In genomic region chr7:37342613-37343012, GRCm38 (mm10) we compare ENCODE assay signal across 9 mouse cellular contexts.
A peak's percentile ranks its signal among the peaks of the same experiment; 100 is the strongest.
DNase-seq lines count a peak whose midpoint lies in the region; ATAC-seq lines count a peak whose summit lies in the region.
"Had no signal": no experiment of that assay in that cellular context is flagged by ENCODE, and none has a peak within 500 bp of the region (broad histone marks: within the 10 kb centered on the region; RNA-seq: fewer than 3 reads in every experiment).

No protein-coding gene starts in this region.

- H3K4me2 ChIP-seq in heart, embryonic 16.5 days (ENCODE audit: low read depth, low read length), result peak overlapping the region; percentile 63
- H3K4me2 ChIP-seq in forebrain, embryonic 14.5 days (ENCODE audit: low read length), result peak overlapping the region; percentile 67

- WGBS in heart, embryonic 16.5 days, result 18% methylated on average over 11 of the region's 11 CpGs
- 15% methylated on average over 11 of the region's 11 CpGs for WGBS in forebrain, embryonic 14.5 days
- WGBS in midbrain, embryonic 10.5 days, result 27% methylated on average over 11 of the region's 11 CpGs

- H3K4me1 ChIP-seq in heart, embryonic 16.5 days (ENCODE audit: control insufficient read depth, insufficient read depth, low read length), result no peaks in the 10 kb centered on the region
- H3K4me1 ChIP-seq in forebrain, embryonic 14.5 days (ENCODE audit: control insufficient read depth, insufficient read depth, low read length), result peaks cover 28% of the 10 kb centered on the region
- peaks cover 34% of the 10 kb centered on the region for H3K4me1 ChIP-seq in midbrain, embryonic 10.5 days

- no peak overlapping the region for H3K9ac ChIP-seq in heart, embryonic 16.5 days (ENCODE audit: low read length)
- peak overlapping the region; percentile 63 for H3K9ac ChIP-seq in forebrain, embryonic 14.5 days (ENCODE audit: low read length)

- ATAC-seq in heart, embryonic 16.5 days (replicated peaks; ENCODE audit: extremely low read depth, insufficient read depth, low FRiP score), result no peak
- ATAC-seq in forebrain, embryonic 14.5 days, result peak; percentile 13
- ATAC-seq in activated CD4-positive, CD25-positive, alpha-beta regulatory T cell, adult 4 months, result no peak

- peaks cover 35% of the 10 kb centered on the region for H3K27me3 ChIP-seq in heart, embryonic 16.5 days (ENCODE audit: control insufficient read depth, insufficient read depth, low read length)
- no peaks in the 10 kb centered on the region for H3K27me3 ChIP-seq in forebrain, embryonic 14.5 days (replicated peaks; ENCODE audit: control insufficient read depth, insufficient read depth, low read length)
- peaks cover 72% of the 10 kb centered on the region for H3K27me3 ChIP-seq in midbrain, embryonic 10.5 days (ENCODE audit: low read depth, poor library complexity, severe bottlenecking)

- H3K9me3 ChIP-seq in heart, embryonic 16.5 days (replicated peaks; ENCODE audit: control insufficient read depth, low read length), result no peaks in the 10 kb centered on the region
- no peaks in the 10 kb centered on the region for H3K9me3 ChIP-seq in forebrain, embryonic 14.5 days (replicated peaks; ENCODE audit: control insufficient read depth, low read length)
- H3K9me3 ChIP-seq in midbrain, embryonic 10.5 days (replicated peaks), result no peaks in the 10 kb centered on the region

- no peaks in the 10 kb centered on the region for H3K36me3 ChIP-seq in heart, embryonic 16.5 days (ENCODE audit: control insufficient read depth, insufficient read depth)
- no peaks in the 10 kb centered on the region for H3K36me3 ChIP-seq in forebrain, embryonic 14.5 days (ENCODE audit: control insufficient read depth, insufficient read depth, low read length)
- H3K36me3 ChIP-seq in midbrain, embryonic 10.5 days, result no peaks in the 10 kb centered on the region

- peak overlapping the region; percentile 31 for H3K4me3 ChIP-seq in heart, embryonic 16.5 days (ENCODE audit: low read length)
- H3K4me3 ChIP-seq in forebrain, embryonic 14.5 days (ENCODE audit: low read depth, low read length), result peak overlapping the region; percentile 22
- peak overlapping the region; percentile 45 for H3K4me3 ChIP-seq in midbrain, embryonic 10.5 days

- DNase-seq in heart, adult 9 months (ENCODE audit: low spot score in 2 of 2), result no peak
- DNase-seq in cerebellum, adult 9-10 months, result peak; percentile 70
- DNase-seq in forebrain, embryonic 14.5 days (ENCODE audit: low spot score), result peak; percentile 52
- peak; percentile 38 for DNase-seq in midbrain, embryonic 10.5 days (ENCODE audit: low spot score)
- DNase-seq in layer of hippocampus, postnatal 10 days (ENCODE audit: low spot score in 2 of 2), result no peak
- DNase-seq in spleen, postnatal 10 days (ENCODE audit: low spot score in 2 of 2), result no peak
- DNase-seq: kidney, adult 8-10 months had no signal

- H3K27ac ChIP-seq in heart, embryonic 16.5 days (ENCODE audit: low read length), result no peak overlapping the region
- 0 out of 2 replicates have a peak overlapping the region, but pooled peaks have one; percentile 33 for H3K27ac ChIP-seq in forebrain, embryonic 14.5 days (ENCODE audit: low read depth, low read length)
- H3K27ac ChIP-seq in midbrain, embryonic 10.5 days (replicated peaks), result no peak overlapping the region

Comparison
In these comparisons a context has a peak if more than half of its experiments do, and no peak if none do; other contexts are left out.
1. DNase-seq: peak in cerebellum, adult 9-10 months (single experiment), forebrain, embryonic 14.5 days (single experiment) and midbrain, embryonic 10.5 days (single experiment); none in heart, adult 9 months (0 of 2), layer of hippocampus, postnatal 10 days (0 of 2) and spleen, postnatal 10 days (0 of 2).
2. Peak in every context shown above with its lines, with median percentiles within 50 percentile points of each other: H3K4me3 ChIP-seq.